Mouse (Mus musculus) intestine, embryonic 15.5 days (tissue): Measurements from ENCODE around the gene Zscan2. TPM values are rescaled to one million over a fixed set of nuclear protein-coding genes. Genes with fewer than 3 reads are reported as not detected.

Source experiments
- ATAC-seq: fragments of 200-750 bp; cut with Nextera tagmentation; 2 replicates; pipeline ENCODE4 v1.8.0; 2017; ENCODE audit warnings: moderate TSS enrichment, moderate library complexity
- H3K27ac ChIP-seq: fragments of 300-500 bp; sonication (generic); 2 replicates; pipeline ENCODE4 v1.5.1; 2015; ENCODE audit warnings: mild to moderate bottlenecking, inconsistent platforms
- H3K27me3 ChIP-seq: fragments of 300-500 bp; sonication (generic); replicated peaks from 2 replicates; pipeline ENCODE4 v1.6.1; 2015; ENCODE audit warnings: inconsistent platforms
- H3K36me3 ChIP-seq: fragments of 300-500 bp; sonication (generic); 2 replicates; pipeline ENCODE4 v1.6.1; 2015; ENCODE audit warnings: inconsistent platforms
- H3K4me1 ChIP-seq: fragments of 300-500 bp; sonication (generic); replicated peaks from 2 replicates; pipeline ENCODE4 v1.6.1; 2015; ENCODE audit warnings: inconsistent platforms
- H3K4me2 ChIP-seq: fragments of 300-500 bp; sonication (generic); replicated peaks from 2 replicates; pipeline ENCODE4 v1.6.1; 2015; ENCODE audit warnings: mild to moderate bottlenecking, inconsistent platforms
- H3K4me3 ChIP-seq: fragments of 300-500 bp; sonication (generic); replicated peaks from 2 replicates; pipeline ENCODE4 v1.5.1; 2015; ENCODE audit warnings: inconsistent platforms
- H3K9ac ChIP-seq: fragments of 300-500 bp; sonication (generic); 2 replicates; pipeline ENCODE4 v1.6.1; 2015; ENCODE audit warnings: inconsistent platforms
- H3K9me3 ChIP-seq: fragments of 300-500 bp; sonication (generic); 2 replicates; pipeline ENCODE4 v1.6.1; 2016; ENCODE audit warnings: inconsistent platforms
- WGBS: fragments of 180-500 bp; shearing (Covaris S2); methylation state at CpG from one replicate; pipeline ENCODE4 v1.1.7; 2015; 5-methylcytosine and 5-hydroxymethylcytosine counted together
- polyA plus RNA-seq: library from polyadenylated mRNA; unstranded; fragments of >200 nt; fragmentation: Nextera tagmentation; extraction: Ambion mirVana; gene quantifications from 2 replicates; pipeline ENCODE4 v1.2.1, GENCODE M21; 2015

The Zscan2 gene
- polyA plus RNA-seq, 1 experiment from 2014 or later: 1.6 TPM

GRCm38 (mm10) chr7:80912496-80912895, 51.8 kb downstream of the Zscan2 start:
- WGBS: 85% methylated on average over 8 of the region's 8 CpGs
- H3K27ac ChIP-seq: no peak overlapping the region
- no peak overlapping the region for H3K4me3 ChIP-seq
- H3K4me2 ChIP-seq: no peak overlapping the region
- H3K9me3 ChIP-seq: no peaks in the 10 kb centered on the region
- H3K36me3 ChIP-seq: peaks cover 24% of the 10 kb centered on the region; the same call in 1 of the 2 replicates
- no peak overlapping the region for H3K9ac ChIP-seq
- H3K4me1 ChIP-seq: no peaks in the 10 kb centered on the region
- no peak for ATAC-seq
- no peaks in the 10 kb centered on the region for H3K27me3 ChIP-seq

- Histone ChIP-seq H3K36me3 (peaks cover 26% of the 10 kb centered on the region), H3K9ac (no peak overlapping the region), H3K4me3 (no peak overlapping the region), H3K27me3 (no peaks in the 10 kb centered on the region), H3K9me3 (no peaks in the 10 kb centered on the region), H3K27ac (no peak overlapping the region), H3K4me1 (no peaks in the 10 kb centered on the region), H3K4me2 (no peak overlapping the region)
- ATAC-seq: no peak
- WGBS: 77% methylated on average over 4 of the region's 4 CpGs
Measured at GRCm38 (mm10) chr7:80917916-80918465, 57.3 kb downstream of the Zscan2 start.

GRCm38 (mm10) chr7:80918982-80919646, 58.4 kb downstream of the Zscan2 start:
- Histone ChIP-seq H3K4me1 (no peaks in the 10 kb centered on the region), H3K36me3 (peaks cover 20% of the 10 kb centered on the region), H3K4me2 (no peak overlapping the region), H3K27me3 (no peaks in the 10 kb centered on the region), H3K9ac (no peak overlapping the region), H3K4me3 (no peak overlapping the region), H3K9me3 (no peaks in the 10 kb centered on the region), H3K27ac (no peak overlapping the region)
- peak; percentile 73 for ATAC-seq
- WGBS: 73% methylated on average over 8 of the region's 8 CpGs

DNA sequence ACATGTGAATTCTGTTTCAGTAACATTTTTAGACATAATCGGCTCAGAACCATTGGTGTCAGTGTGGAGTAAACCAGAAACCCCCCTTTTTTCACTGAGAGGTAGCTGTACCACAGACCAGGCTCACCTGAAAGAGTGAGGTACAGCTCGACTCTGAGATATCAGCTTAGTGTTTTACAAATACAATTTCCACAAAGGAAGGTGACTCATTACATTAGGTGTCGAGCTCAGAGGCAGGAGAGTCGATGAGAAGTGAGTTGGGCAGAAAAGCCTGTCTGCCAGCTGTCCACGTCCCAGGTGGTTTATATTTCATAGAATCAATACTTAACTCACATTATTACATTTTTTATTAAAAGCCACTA, 58.9 kb downstream of the Zscan2 start:
- peaks cover 14% of the 10 kb centered on the region for H3K36me3 ChIP-seq
- H3K27ac ChIP-seq: no peak overlapping the region
- H3K4me2 ChIP-seq: no peak overlapping the region
- H3K9ac ChIP-seq: no peak overlapping the region
- H3K9me3 ChIP-seq: no peaks in the 10 kb centered on the region
- H3K4me3 ChIP-seq: no peak overlapping the region
- no peaks in the 10 kb centered on the region for H3K4me1 ChIP-seq
- WGBS: 76% methylated on average over 5 of the region's 5 CpGs
- ATAC-seq: 0 out of 2 replicates have a peak, but pooled peaks have one; percentile 4
- H3K27me3 ChIP-seq: no peaks in the 10 kb centered on the region

DNA sequence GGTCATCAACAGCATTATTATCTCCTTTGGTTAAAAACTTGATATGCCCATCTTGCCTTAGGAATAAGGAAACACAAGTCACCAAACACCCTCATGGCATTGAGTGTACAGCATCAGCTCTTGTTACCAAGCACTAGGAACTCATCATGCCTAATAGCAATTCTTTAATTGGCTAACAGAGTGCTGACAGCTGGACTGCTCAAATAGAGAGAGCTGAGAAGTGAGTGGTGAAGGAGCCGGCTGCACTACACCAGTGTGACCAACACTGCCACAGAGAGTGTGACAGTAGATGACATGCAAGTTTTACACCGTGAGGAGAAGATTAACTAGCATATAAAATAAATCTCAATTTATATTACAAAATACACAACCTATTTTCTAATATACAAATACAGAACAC, 62.4 kb downstream of the Zscan2 start:
- H3K9me3 ChIP-seq: no peaks in the 10 kb centered on the region
- no peaks in the 10 kb centered on the region for H3K27me3 ChIP-seq
- H3K4me1 ChIP-seq: no peaks in the 10 kb centered on the region
- no peak overlapping the region for H3K27ac ChIP-seq
- 83% methylated on average over 2 of the region's 2 CpGs for WGBS
- peaks cover 13% of the 10 kb centered on the region for H3K36me3 ChIP-seq
- H3K4me2 ChIP-seq: no peak overlapping the region
- ATAC-seq: no peak
- no peak overlapping the region for H3K4me3 ChIP-seq
- no peak overlapping the region for H3K9ac ChIP-seq

Other genes with a start within 250 kb of the Zscan2 start
- gene Crtc3, start 172.0 kb upstream of the Zscan2 start, polyA plus RNA-seq: 15.5 and 15.8 TPM in 2 replicates
- gene Iqgap1, start 34.9 kb upstream of the Zscan2 start, polyA plus RNA-seq: 72.9 and 76.2 TPM in 2 replicates
- 32.8 and 35.7 TPM in 2 replicates for gene Wdr73, start 40.3 kb downstream of the Zscan2 start, polyA plus RNA-seq
- gene Nmb, start 44.2 kb downstream of the Zscan2 start, polyA plus RNA-seq: 4.5 and 4.6 TPM in 2 replicates
- gene Sec11a, start 86.9 kb downstream of the Zscan2 start, polyA plus RNA-seq: 246 and 254 TPM in 2 replicates
- 9.8 and 10.7 TPM in 2 replicates for gene Zfp592, start 132.8 kb downstream of the Zscan2 start, polyA plus RNA-seq
- gene Alpk3, start 196.7 kb downstream of the Zscan2 start, polyA plus RNA-seq: 4.0 and 5.2 TPM in 2 replicates